Mouse (Mus musculus) forebrain, postnatal 0 days (tissue): ENCODE results near the gene Tfpi2. TPM values are rescaled to one million over a fixed set of nuclear protein-coding genes. Genes with fewer than 3 reads are reported as not detected.

Experiments
- ATAC-seq: fragments of 200-750 bp; cut with Nextera tagmentation; 2 replicates; pipeline ENCODE4 v1.8.0; 2017; ENCODE audit warnings: mild to moderate bottlenecking, moderate library complexity
- DNase-seq: peaks from one replicate; pipeline ENCODE4 v3.0.0-alpha.2; 2015
- H3K27ac ChIP-seq: fragments of 300-500 bp; sonication (generic); 2 replicates; pipeline ENCODE4 v1.5.1; 2014; ENCODE audit warnings: low read depth, mild to moderate bottlenecking, antibody characterized with exemption, low read length, moderate library complexity, mixed read lengths
- H3K27me3 ChIP-seq: fragments of 300-500 bp; sonication (generic); 2 replicates; pipeline ENCODE4 v1.6.1; 2014; ENCODE audit warnings: mild to moderate bottlenecking, low read length, mixed read lengths; ENCODE audit not compliant: insufficient read depth
- H3K36me3 ChIP-seq: fragments of 300-500 bp; sonication (generic); 2 replicates; pipeline ENCODE4 v1.6.1; 2014; ENCODE audit warnings: mild to moderate bottlenecking, moderate library complexity; ENCODE audit not compliant: insufficient read depth
- H3K4me1 ChIP-seq: fragments of 300-500 bp; sonication (generic); 2 replicates; pipeline ENCODE4 v1.6.1; 2014; ENCODE audit warnings: antibody characterized with exemption; ENCODE audit not compliant: insufficient read depth
- H3K4me2 ChIP-seq: fragments of 300-500 bp; sonication (generic); 2 replicates; pipeline ENCODE4 v1.6.1; 2014; ENCODE audit warnings: low read depth, mild to moderate bottlenecking, moderate library complexity
- H3K4me3 ChIP-seq: fragments of 300-500 bp; sonication (generic); 2 replicates; pipeline ENCODE4 v1.5.1; 2014; ENCODE audit warnings: low read depth, low read length, mixed read lengths
- H3K9ac ChIP-seq: fragments of 300-500 bp; sonication (generic); 2 replicates; pipeline ENCODE4 v1.6.1; 2014; ENCODE audit warnings: mild to moderate bottlenecking
- H3K9me3 ChIP-seq: fragments of 300-500 bp; sonication (generic); 2 replicates; pipeline ENCODE4 v1.6.1; 2016; ENCODE audit warnings: low read length
- CTCF ChIP-seq: sonication (generic); IDR thresholded peaks from 2 replicates; pipeline ENCODE4 v1.5.1; 2016; ENCODE audit warnings: antibody characterized with exemption, control low read depth, low read depth
- WGBS: fragments of 180-500 bp; shearing (Covaris S2); extraction: QIAGEN DNeasy Blood & Tissue Kit; methylation state at CpG from one replicate; pipeline ENCODE4 v1.1.7; 2014; 5-methylcytosine and 5-hydroxymethylcytosine counted together
- polyA plus RNA-seq: library from polyadenylated mRNA; unstranded; fragments of >200 nt; fragmentation: Nextera tagmentation; extraction: Ambion mirVana; gene quantifications from 2 replicates; pipeline ENCODE4 v1.2.1, GENCODE M21; 2015
- total RNA-seq: library from RNA; depleted of rRNA; stranded (reverse); fragments of >200 nt; gene quantifications from 2 replicates; pipeline ENCODE4 v1.2.3, GENCODE M21; 2014

Gene Tfpi2
- total and polyA plus RNA-seq, 2 experiments from 2014 or later, result 0.33 to 1.7 TPM

- Histone ChIP-seq H3K4me2 (no peak overlapping the region), H3K36me3 (no peaks in the 10 kb centered on the region), H3K9ac (no peak overlapping the region), H3K4me3 (no peak overlapping the region), H3K4me1 (no peaks in the 10 kb centered on the region), H3K27me3 (no peaks in the 10 kb centered on the region), H3K9me3 (no peaks in the 10 kb centered on the region), H3K27ac (no peak overlapping the region)
- TF ChIP-seq CTCF, result no peak
- 82% methylated on average over 1 of the region's 1 CpGs for WGBS
- ATAC-seq (no peak), DNase-seq (no peak)
Observed at GRCm38 (mm10) chr6:3973679-3974078, 15.0 kb downstream of the Tfpi2 start.

DNA sequence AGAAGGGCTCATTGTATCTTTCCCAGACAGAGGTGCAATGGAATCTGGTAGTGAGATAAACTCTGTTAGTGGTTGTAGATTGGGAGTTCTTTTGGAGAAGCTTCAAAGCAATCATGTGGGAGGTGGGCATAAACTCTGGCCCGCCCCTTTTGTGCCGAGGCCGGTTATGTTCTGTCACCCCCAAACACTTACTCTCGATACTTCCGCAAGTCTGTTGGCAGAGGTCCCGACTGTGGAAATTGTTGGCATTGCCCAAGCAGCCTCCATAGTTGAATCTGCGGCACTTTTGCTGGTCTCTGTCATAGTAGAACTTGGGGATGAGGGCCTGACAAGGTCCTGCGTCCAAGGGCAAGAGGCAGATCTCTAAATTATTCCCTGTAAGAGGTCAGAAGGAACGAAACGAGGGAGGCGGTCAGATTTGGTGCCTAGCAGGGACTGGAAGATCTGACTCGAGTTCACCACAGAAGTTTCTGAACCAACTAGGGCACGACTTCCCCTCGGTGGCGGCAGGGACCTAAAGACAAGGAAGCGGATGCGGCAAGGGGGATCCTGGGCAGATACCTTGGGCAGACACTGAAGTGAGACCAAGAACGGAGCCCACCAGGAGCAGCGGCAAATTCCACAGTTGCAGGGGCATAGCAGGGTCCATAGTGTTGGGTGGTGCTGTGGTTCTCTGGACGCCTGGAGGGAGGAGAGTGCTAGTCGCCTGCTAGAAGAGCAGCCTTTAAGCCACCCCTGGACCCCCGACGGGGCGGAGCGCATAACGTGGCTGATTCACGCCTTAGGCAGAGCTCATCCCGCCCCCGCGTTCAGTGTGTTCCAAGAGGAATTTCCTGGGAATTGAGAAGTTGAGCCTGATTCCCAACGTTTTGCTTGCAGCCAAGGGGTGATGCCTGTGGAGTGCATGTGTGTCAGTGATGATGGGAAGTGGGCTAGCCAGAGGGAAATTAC, 20.8 kb downstream of the Tfpi2 start:
- 26% methylated on average over 31 of the region's 31 CpGs for WGBS
- Histone ChIP-seq H3K4me2 (peak overlapping the region; percentile 21), H3K27ac (no peak overlapping the region), H3K27me3 (peaks cover 5% of the 10 kb centered on the region; the same call in 1 of the 2 replicates), H3K4me1 (no peaks in the 10 kb centered on the region), H3K9ac (no peak overlapping the region), H3K36me3 (no peaks in the 10 kb centered on the region), H3K4me3 (no peak overlapping the region), H3K9me3 (no peaks in the 10 kb centered on the region)
- ATAC-seq (no peak), DNase-seq (no peak)
- no peak for TF ChIP-seq CTCF

GRCm38 (mm10) chr6:3954969-3955368, 33.8 kb downstream of the Tfpi2 start:
- Histone ChIP-seq H3K9me3 (no peaks in the 10 kb centered on the region), H3K27me3 (no peaks in the 10 kb centered on the region), H3K4me1 (no peaks in the 10 kb centered on the region), H3K36me3 (no peaks in the 10 kb centered on the region), H3K9ac (no peak overlapping the region), H3K4me2 (no peak overlapping the region), H3K27ac (no peak overlapping the region), H3K4me3 (no peak overlapping the region)
- TF ChIP-seq CTCF, result no peak
- WGBS, result 47% methylated on average over 4 of the region's 4 CpGs
- ATAC-seq (no peak), DNase-seq (no peak)

DNA sequence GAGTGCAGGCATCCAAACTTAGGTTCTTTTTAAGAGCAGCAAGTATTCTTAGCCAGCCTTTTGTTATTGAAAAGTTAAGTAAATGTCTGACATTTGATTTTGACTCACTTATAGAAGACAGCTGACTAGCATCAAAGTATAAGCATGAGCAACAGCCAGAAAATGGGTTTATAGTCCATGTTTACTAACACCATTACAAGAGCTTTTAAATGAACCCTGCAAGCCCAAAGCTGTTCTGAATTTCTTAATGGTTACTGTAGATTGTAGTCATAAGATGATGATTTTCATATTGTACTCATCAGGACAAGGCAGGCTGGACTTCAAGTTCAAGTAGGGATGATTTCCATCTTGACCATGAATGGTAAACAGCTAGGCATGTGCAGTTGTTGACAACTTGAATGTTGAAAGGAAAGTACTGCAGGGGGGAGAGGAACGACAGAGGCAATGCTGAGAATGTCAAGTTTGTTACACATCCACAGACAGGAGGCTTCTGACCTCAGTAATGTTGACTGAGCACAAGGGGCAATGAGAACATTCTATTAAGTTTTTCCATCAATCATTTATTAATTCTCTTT, 52.5 kb downstream of the Tfpi2 start:
- no peak for TF ChIP-seq CTCF

DNA sequence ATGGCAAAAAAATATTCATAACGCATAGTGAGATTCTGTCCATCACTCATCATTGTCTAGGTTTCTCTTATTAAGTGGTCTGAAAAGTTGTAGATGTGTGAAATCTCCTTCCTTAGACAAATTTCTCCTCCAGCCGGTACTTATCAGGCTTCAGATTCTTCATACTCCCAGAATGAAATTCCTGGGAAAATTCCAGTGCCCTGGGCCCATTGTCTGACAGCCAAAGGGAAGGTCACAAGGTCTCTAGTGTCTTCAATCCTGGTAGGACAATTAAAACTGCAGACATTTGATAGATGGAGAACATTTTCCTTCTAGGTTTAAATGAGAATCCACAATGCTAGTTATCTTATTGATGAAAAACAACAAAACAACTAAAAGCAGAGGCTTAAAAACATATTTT, 53.1 kb downstream of the Tfpi2 start:
- H3K4me2 ChIP-seq, result no peak overlapping the region
- no peaks in the 10 kb centered on the region for H3K9me3 ChIP-seq
- H3K9ac ChIP-seq, result no peak overlapping the region
- H3K4me1 ChIP-seq, result no peaks in the 10 kb centered on the region
- no peaks in the 10 kb centered on the region for H3K27me3 ChIP-seq
- no peak overlapping the region for H3K27ac ChIP-seq
- ATAC-seq (no peak), DNase-seq (no peak)
- 73% methylated on average over 2 of the region's 2 CpGs for WGBS
- H3K36me3 ChIP-seq, result no peaks in the 10 kb centered on the region
- no peak for TF ChIP-seq CTCF
- H3K4me3 ChIP-seq, result no peak overlapping the region

More for the DNA sequence above, 52.5 kb downstream of the Tfpi2 start:
- DNase-seq, result no peak
- Histone ChIP-seq H3K9me3 (no peaks in the 10 kb centered on the region), H3K27ac (no peak overlapping the region), H3K4me3 (no peak overlapping the region), H3K27me3 (no peaks in the 10 kb centered on the region), H3K4me1 (no peaks in the 10 kb centered on the region), H3K36me3 (no peaks in the 10 kb centered on the region), H3K9ac (no peak overlapping the region), H3K4me2 (no peak overlapping the region)
- no peak for ATAC-seq
- 73% methylated on average over 1 of the region's 1 CpGs for WGBS

DNA sequence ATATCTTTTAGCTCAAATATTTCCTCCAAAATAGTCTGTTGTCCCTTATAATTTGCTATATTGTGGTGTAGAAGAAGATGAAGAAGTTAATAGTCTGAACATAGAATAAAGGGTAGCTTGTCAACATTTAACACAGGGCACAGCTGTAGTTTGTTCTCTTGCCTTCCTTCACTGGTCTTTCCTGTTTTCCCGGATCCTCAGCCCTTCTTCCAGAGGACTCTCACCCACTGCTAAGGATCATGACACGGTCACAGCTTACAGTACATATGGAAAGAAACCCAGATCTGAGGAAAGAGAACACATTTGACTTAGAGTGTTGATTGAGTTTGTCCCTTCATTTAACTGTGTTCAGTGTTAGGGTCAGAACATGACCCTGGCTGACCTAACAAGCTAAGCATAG, 53.7 kb downstream of the Tfpi2 start:
- no peaks in the 10 kb centered on the region for H3K36me3 ChIP-seq
- no peak for DNase-seq
- WGBS, result 79% methylated on average over 2 of the region's 2 CpGs
- no peak overlapping the region for H3K4me3 ChIP-seq
- no peaks in the 10 kb centered on the region for H3K4me1 ChIP-seq
- no peaks in the 10 kb centered on the region for H3K27me3 ChIP-seq
- ATAC-seq, result no peak
- H3K27ac ChIP-seq, result no peak overlapping the region
- TF ChIP-seq CTCF, result no peak
- no peak overlapping the region for H3K4me2 ChIP-seq
- no peaks in the 10 kb centered on the region for H3K9me3 ChIP-seq
- H3K9ac ChIP-seq, result no peak overlapping the region

- Histone ChIP-seq H3K9me3 (no peaks in the 10 kb centered on the region), H3K4me1 (no peaks in the 10 kb centered on the region), H3K9ac (no peak overlapping the region), H3K27ac (no peak overlapping the region), H3K4me3 (no peak overlapping the region), H3K36me3 (no peaks in the 10 kb centered on the region), H3K4me2 (no peak overlapping the region), H3K27me3 (no peaks in the 10 kb centered on the region)
- 72% methylated on average over 4 of the region's 4 CpGs for WGBS
- no peak for DNase-seq
- no peak for ATAC-seq
- TF ChIP-seq CTCF, result no peak
Observed at GRCm38 (mm10) chr6:3926140-3926539, 62.6 kb downstream of the Tfpi2 start.
